Mouse (Mus musculus): ENCODE measurements around the gene Tmem176a. TPM values are rescaled to one million over a fixed set of nuclear protein-coding genes. Genes with fewer than 3 reads are reported as not detected.

The Tmem176a gene
- polyA plus RNA-seq, 2 experiments from 2014 or later, result 14.0 to 16.7 TPM

DNA sequence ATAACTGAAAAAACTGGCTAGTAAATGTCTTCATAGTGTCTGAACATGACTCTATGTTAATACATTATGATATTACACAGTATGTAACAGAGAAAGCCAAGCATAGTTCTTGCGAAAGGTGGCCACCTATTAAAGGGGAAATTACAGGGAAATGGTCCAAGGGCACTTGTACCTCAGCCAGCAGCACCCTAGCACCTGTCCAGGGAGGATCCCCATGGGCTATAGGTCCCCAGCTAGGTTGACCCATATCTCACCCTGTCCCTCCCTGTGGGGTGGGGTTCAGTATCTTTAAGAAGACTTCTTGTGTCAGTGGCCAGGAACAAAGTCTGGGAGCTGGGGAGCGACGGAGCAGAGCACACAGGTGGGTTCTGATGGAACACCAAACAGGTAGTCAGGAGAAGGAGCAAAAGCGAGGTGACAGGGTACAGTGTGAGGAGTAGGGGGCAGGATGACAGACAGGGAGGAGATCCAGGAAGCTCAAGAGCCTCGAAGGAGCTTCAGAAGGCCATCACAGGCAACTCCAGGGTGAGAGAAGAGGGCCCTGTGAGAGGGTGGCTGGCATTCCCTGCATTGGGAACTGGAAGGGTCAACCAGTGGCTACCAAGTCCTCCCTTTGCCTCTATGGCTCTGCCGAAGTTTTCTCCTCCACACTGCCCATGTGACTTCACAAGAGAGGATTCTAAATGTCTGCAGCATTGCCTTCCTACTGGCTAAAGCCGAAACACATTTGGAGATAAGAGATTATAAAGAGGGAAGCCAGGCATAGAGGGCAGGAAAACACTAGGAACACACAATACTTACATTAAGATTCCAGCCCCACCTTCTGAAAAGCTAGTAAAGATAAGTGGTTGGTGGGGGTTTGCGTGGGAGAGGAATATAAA is 54.5 kb downstream of the Tmem176a start:
- no peak for ATAC-seq

DNA sequence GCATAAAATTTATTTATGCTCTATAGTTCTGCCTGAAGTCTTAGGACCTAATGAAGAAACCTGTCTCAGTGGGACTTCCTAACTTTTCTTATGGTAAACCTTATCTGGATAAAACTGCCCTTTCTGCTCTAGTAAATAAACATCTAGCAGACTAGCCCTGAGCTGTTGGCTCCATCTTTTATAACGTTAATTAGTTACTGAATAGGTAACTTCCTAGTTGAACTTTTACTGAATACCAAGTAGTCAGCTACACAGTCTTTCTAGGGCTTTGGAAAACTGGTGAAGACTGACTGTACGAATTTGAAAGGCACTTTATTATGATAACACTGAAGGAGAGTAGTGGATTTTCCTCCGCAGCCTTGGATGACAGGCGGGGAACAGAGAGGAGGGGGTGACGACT is 55.2 kb downstream of the Tmem176a start:
- ATAC-seq, result no peak

Other genes starting within 250 kb of the Tmem176a start
- 1 to 10 TPM in 1 of 2 experiments, under 1 TPM in 1; 1.00 to 1.9 TPM for gene Repin1, start 247.0 kb upstream of the Tmem176a start, polyA plus RNA-seq (2017; shearing (Covaris generic))
- gene Gm44965, start 247.0 kb upstream of the Tmem176a start, polyA plus RNA-seq (2017; shearing (Covaris generic)), result not detected
- 10 to 100 TPM in 1 of 2 experiments, 1 to 10 TPM in 1; 5.8 to 10.0 TPM for gene Zfp775, start 238.9 kb upstream of the Tmem176a start, polyA plus RNA-seq (2017; shearing (Covaris generic))
- gene AI854703, start 214.2 kb upstream of the Tmem176a start, polyA plus RNA-seq (2017; shearing (Covaris generic)), result 1 to 10 TPM; 2.7 to 5.2 TPM
- gene Gimap8, start 193.7 kb upstream of the Tmem176a start, polyA plus RNA-seq (2017; shearing (Covaris generic)), result 100 to 1,000 TPM; 149 to 213 TPM
- 100 to 1,000 TPM; 302 to 342 TPM for gene Gimap9, start 164.8 kb upstream of the Tmem176a start, polyA plus RNA-seq (2017; shearing (Covaris generic))
- 1,000 to 10,000 TPM; 1,771 to 1,850 TPM for gene Gimap4, start 156.4 kb upstream of the Tmem176a start, polyA plus RNA-seq (2017; shearing (Covaris generic))
- 1,000 to 10,000 TPM; 1,247 to 1,551 TPM for gene Gimap6, start 132.7 kb upstream of the Tmem176a start, polyA plus RNA-seq (2017; shearing (Covaris generic))
- 10 to 100 TPM; 62.5 to 69.5 TPM for gene Gm28053, start 122.3 kb upstream of the Tmem176a start, polyA plus RNA-seq (2017; shearing (Covaris generic))
- gene Gimap7, start 122.3 kb upstream of the Tmem176a start, polyA plus RNA-seq (2017; shearing (Covaris generic)), result 100 to 1,000 TPM; 600 to 617 TPM
- 100 to 1,000 TPM; 342 to 402 TPM for gene Gimap1, start 101.9 kb upstream of the Tmem176a start, polyA plus RNA-seq (2017; shearing (Covaris generic))
- 100 to 1,000 TPM; 196 to 256 TPM for gene Gimap5, start 94.7 kb upstream of the Tmem176a start, polyA plus RNA-seq (2017; shearing (Covaris generic))
- gene Gimap3, start 70.1 kb upstream of the Tmem176a start, polyA plus RNA-seq (2017; shearing (Covaris generic)), result 1,000 to 10,000 TPM; 1,659 to 2,511 TPM
- gene Tmem176b, start 577 bp downstream of the Tmem176a start, polyA plus RNA-seq (2017; shearing (Covaris generic)), result 10 to 100 TPM; 17.3 to 22.7 TPM
- under 1 TPM; 0.13 to 0.30 TPM for gene Aoc1, start 32.0 kb downstream of the Tmem176a start, polyA plus RNA-seq (2017; shearing (Covaris generic))
- gene 1600015I10Rik, start 89.0 kb downstream of the Tmem176a start, polyA plus RNA-seq (2017; shearing (Covaris generic)), result not detected
- gene Doxl2, start 134.0 kb downstream of the Tmem176a start, polyA plus RNA-seq (2017; shearing (Covaris generic)), result not detected
- not detected for gene Svs1, start 145.9 kb downstream of the Tmem176a start, polyA plus RNA-seq (2017; shearing (Covaris generic))
- 1 to 10 TPM; 2.0 to 2.4 TPM for gene Gpnmb, start 195.6 kb downstream of the Tmem176a start, polyA plus RNA-seq (2017; shearing (Covaris generic))
- 10 to 100 TPM; 22.2 to 42.4 TPM for gene Malsu1, start 232.9 kb downstream of the Tmem176a start, polyA plus RNA-seq (2017; shearing (Covaris generic))

All from CD4-positive, CD25-positive, alpha-beta regulatory T cell, adult 4 months (primary cell).